Mouse (Mus musculus) MEL (cell line): ENCODE results near the gene Dydc2.

Experiments
- CTCF ChIP-seq, 3 experiments: IDR thresholded peaks in 2 of 3; conservative IDR thresholded peaks in 1 of 3; 2 replicates each; pipeline ENCODE4 v1.5.1; 2011 to 2012; ENCODE audit warnings: low read length in 3 of 3, low read depth in 2 of 3, mild to moderate bottlenecking in 2 of 3, improper control_type of control experiment in 1 of 3, inconsistent platforms in 1 of 3, mixed read lengths in 1 of 3, moderate library complexity in 1 of 3; ENCODE audit not compliant: control insufficient read depth in 1 of 3, insufficient read depth in 1 of 3, poor library complexity in 1 of 3, severe bottlenecking in 1 of 3
- EP300 ChIP-seq, 2 experiments: IDR thresholded peaks; 2 replicates each; pipeline ENCODE4 v1.6.1; 2011; ENCODE audit warnings: improper control_type of control experiment in 2 of 2, low read length in 2 of 2, low read depth in 1 of 2, mild to moderate bottlenecking in 1 of 2
- HCFC1 ChIP-seq: IDR thresholded peaks from 2 replicates; pipeline ENCODE4 v1.6.1; 2012; ENCODE audit warnings: low read depth, mild to moderate bottlenecking, inconsistent platforms, low read length, improper control_type of control experiment, moderate library complexity
- KAT2A ChIP-seq: conservative IDR thresholded peaks from 2 replicates; pipeline ENCODE4 v1.6.1; 2012; ENCODE audit warnings: low read depth, low read length, improper control_type of control experiment, inconsistent platforms
- MAX ChIP-seq: IDR thresholded peaks from 2 replicates; pipeline ENCODE4 v1.6.1; 2011; ENCODE audit warnings: low read length, improper control_type of control experiment
- TAL1 ChIP-seq: IDR thresholded peaks from 2 replicates; pipeline ENCODE4 v1.6.1; 2012; ENCODE audit warnings: mild to moderate bottlenecking, inconsistent platforms, low read length, moderate library complexity, mixed read lengths

GRCm38 (mm10) chr14:41025594-41026284 is 43.3 kb downstream of the Dydc2 start:
- no peak for TF ChIP-seq CTCF (IDR thresholded peaks at IDR 0.05 in 2 of 3, conservative IDR thresholded peaks at IDR 0.05 in 1 of 3; ENCODE audit: control insufficient read depth in 1 of 3, insufficient read depth in 1 of 3, low read depth in 2 of 3, low read length in 3 of 3, poor library complexity in 1 of 3, severe bottlenecking in 1 of 3)
- no peak for TF ChIP-seq HCFC1
- TF ChIP-seq TAL1: peak; percentile 33; the same call in 1 of the 2 replicates
- no peak; the same call in 1 of the 2 replicates for TF ChIP-seq KAT2A
- TF ChIP-seq EP300 (IDR thresholded peaks at IDR 0.05; ENCODE audit: low read depth in 1 of 2, low read length in 2 of 2): peak; percentile 84 to 86
- no peak for TF ChIP-seq MAX
